Mouse (Mus musculus) frontal cortex, adult (tissue): Measurements from ENCODE around the gene Nek3.

Source experiments
- ATAC-seq: cut with Nextera tagmentation; 2 replicates; pipeline ENCODE4 v1.9.2; 2017; ENCODE audit warnings: mild to moderate bottlenecking, moderate library complexity, mixed read lengths; ENCODE audit not compliant: low TSS enrichment

Gene Nek3

GRCm38 (mm10) chr8:22143764-22144491 lies 22.3 kb downstream of the Nek3 start:
- ATAC-seq = no peak

DNA sequence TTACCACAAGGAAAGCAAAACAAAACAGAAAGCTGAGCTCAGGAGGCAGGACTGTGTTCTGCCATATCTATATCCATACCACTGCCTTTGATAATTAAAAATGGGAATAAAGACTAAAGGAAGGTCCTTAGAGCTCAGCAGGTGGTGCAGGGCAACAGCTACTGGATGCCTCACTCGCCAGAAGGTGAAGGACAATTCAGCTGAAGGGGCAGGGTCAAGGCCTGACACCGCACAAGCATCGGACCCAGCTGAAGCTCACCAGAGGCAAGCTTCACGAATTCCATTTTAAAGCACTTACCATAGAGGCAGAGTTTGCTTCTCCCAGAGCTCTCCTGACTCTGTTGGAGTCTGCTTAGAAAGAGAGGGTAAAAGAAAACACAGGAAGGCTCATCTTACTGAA lies 23.6 kb downstream of the Nek3 start:
- ATAC-seq = no peak

DNA sequence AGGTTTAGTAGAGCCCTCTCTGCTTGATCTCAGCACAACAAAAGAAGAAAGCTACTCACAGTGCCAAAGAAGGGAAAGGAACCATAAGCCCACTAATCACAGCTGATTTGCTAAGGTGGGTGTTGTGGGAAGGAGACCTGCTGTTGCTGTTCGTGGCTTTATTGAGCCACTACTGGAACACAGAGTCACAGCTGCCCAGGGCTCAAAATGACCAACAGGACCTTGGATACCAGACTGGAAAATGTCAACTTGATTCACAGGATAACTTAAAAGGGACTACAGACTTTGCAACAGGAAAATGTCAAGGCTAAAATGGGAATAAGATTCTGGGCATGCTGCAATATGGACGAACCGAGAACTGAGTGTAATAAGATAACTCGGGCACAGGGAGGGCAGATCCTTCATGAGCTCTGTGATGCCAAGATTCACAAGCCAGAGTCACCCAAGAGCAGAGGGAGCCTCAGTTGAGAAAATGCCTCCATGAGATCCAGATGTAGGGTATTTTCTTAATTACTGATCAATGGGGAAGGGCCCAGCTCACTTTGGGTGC lies 24.3 kb downstream of the Nek3 start:
- ATAC-seq = no peak

- ATAC-seq = peak; percentile 47; the same call in 1 of the 2 replicates
These were observed 29.8 kb downstream of the Nek3 start for GRCm38 (mm10) chr8:22136462-22136861.

DNA sequence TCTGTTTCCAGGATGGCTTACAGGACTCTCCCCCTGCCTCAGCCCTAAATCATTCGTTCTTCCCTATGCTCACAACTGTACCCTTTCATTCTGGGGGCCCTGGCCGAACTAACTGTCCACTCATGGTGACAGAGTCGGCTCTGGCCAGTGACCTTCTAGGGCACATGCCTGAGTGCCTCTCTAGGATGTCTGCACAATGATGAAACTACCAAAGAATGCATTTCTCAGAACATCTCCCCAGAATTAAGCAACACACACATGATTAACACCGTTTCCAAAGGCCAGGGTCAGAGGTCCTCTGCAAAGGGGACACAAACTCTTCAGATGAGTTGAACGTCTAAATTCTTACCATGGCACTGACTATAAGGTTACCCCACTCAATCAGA lies 31.5 kb downstream of the Nek3 start:
- no peak for ATAC-seq

- peak; percentile 76 for ATAC-seq
These were observed 32.0 kb downstream of the Nek3 start for GRCm38 (mm10) chr8:22134078-22134749.

- no peak for ATAC-seq
These were observed 34.2 kb downstream of the Nek3 start for GRCm38 (mm10) chr8:22132062-22132461.

DNA sequence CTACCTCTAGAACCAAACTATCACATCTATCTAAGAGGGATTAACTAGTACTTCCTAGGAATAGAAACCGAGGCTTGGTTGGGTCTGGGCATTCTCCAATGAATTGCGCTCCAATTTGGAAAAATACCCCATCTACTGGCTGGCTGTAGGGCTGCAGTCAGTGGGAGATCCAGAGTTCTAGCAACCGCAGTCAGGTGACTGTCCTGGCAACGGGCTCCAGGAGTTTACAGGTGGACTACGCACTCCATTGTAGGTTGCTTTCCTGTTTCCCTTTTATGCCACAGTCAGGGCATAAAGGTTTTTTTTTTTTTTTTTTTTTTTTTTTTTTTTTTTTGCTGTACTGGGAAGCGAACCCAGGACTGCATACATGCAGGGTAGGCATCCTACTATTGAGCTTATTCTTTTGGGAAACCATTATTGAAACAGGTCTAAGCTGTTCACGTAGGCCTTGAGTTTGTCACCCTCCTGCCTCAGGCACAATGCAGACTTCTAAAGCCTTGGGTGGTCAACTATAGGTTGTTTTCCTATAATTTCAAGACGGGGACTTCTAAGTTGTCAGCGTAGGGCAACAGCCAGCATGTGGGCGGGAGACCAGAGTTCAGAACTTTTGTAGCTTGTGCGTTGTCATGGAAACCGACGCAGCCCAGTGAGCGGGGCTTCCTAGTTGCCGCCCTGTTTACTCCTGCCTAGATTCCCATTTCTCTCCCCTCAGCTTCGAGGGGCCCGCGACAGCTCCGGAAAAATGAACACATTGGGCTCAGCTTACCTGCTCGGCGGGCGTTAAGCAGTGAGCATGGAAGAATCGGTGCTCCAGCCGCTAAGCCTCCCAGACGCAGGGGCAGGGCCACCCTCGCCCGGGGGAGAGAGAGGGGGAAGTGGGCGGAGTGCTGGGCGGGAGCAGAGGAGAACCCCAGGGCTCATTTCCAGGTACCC lies 41.7 kb downstream of the Nek3 start, which contains the start of gene Nek5:
Gene Nek5, minus strand, starts transcription at position 834 of the 933 bp plus-strand sequence.
- peak; percentile 55 for ATAC-seq

DNA sequence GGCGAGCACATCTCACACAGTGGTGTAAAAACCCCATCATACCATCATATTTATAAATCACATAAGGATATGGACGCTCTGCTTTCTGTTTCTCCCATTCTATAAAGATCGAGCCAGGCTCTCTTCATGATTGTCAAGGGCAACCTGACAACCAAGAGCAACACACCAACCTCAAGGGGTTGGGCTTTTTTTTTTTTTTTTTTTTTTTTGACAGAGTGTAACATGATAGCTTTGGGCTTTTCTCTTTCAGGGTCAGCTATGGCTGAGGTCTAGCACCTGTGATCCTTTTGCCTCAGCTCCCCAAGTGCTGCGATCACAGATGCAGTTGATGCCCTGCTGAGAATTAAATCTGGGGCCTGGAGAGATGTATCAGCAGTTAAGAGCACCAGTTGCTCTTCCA lies 59.2 kb downstream of the Nek3 start:
- no peak for ATAC-seq

DNA sequence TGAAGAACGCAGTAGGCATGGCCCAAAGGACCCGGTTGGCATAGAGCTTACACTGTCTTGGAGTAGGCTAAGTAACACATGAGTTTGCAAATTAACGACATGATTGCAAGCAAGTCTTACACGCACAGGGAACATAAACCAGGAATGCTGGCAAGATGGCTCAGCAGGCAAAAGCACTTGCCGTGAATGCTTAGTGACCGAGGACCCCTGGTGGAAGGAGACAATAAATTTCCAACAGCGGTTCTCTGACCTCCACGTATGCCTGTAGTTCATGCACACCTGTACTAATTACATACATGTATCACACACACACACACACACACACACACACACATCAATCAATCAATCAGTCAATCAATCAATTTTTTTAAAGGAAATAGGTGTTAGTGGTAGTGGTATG lies 74.7 kb downstream of the Nek3 start:
- ATAC-seq = no peak

- ATAC-seq = no peak
These were observed 77.0 kb downstream of the Nek3 start for GRCm38 (mm10) chr8:22089226-22089625.

DNA sequence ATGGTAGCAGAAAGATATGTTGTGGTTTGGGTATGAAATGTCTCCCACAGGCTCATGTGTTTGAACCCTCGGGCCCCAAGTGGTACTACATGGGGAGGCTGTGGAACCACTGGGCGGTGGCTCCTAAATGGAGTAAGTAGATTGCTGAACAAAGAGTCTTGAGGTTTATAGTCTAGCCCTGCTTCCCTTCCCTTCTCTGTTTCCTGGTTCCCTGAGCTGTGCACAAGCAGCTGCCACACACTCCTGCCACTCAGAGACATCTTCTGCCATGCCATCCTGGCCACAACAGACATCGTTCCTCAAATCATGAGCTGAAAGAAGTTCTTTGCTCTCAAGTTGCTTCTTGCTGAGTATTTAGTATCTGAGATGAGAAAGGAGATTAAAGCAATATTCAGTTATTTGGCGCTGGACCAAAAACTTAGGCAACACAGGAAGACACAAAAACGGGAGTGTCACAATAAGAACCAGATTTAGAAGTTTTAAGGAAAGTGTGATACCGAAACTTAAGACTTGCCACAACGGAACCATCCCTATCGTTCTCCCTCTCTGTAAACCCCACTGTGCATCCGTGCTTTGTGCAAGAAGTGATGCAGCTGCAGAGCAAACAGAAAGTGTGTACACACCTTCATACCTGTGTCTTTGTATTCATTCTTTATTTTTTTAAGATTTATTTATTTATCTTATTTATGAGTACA lies 86.8 kb downstream of the Nek3 start:
- no peak for ATAC-seq
